Mouse (Mus musculus) small intestine, adult 2 months (tissue): ENCODE data around the gene Ift81.

Experiments
- CTCF ChIP-seq: fragments of 200-500 bp; IDR thresholded peaks from 2 replicates; pipeline ENCODE4 v1.5.1; 2012; ENCODE audit warnings: low read depth, mild to moderate bottlenecking, control low read depth, inconsistent platforms, low read length, moderate library complexity, mixed read lengths; ENCODE audit not compliant: insufficient replicate concordance, insufficient read length; ENCODE audit errors: extremely low read depth
- POLR2A ChIP-seq: fragments of 200-500 bp; IDR thresholded peaks from 2 replicates; pipeline ENCODE4 v1.6.1; 2012; ENCODE audit warnings: low read depth, mild to moderate bottlenecking, control low read depth, inconsistent platforms, low read length, moderate library complexity

DNA sequence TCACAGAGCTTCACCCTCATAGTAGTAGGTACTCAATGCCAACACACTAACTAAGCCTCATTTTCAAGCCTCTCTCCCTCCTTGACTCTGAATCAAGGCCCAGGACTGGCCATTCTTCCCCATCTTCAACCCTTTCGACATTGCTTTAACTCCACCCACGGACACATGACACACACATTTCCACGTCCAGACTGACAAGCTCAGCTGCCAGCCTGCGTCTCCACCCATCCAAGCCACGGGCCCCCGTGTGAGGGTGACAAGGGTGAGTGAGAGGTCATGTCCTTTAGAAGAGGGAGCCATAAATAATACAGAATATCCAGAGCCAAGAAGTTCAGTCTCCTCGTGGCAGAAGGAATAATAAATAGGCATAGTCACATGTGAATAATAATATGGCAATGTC lies 104.7 kb downstream of the Ift81 start:
- TF ChIP-seq POLR2A (no peak), CTCF (no peak)
